Mouse (Mus musculus) heart, embryonic 11.5 days (tissue): Measurements from ENCODE around the gene Wfdc8. TPM values are rescaled to one million over a fixed set of nuclear protein-coding genes. Genes with fewer than 3 reads are reported as not detected.
"Not testable (repeated sequence)": the region's sequence is repeated elsewhere in the genome, so short reads cannot be mapped to it uniquely, and the experiment has no call there.

Source experiments
- ATAC-seq: fragments of 200-750 bp; cut with Nextera tagmentation; replicated peaks from 2 replicates; pipeline ENCODE4 v1.8.0; 2017; ENCODE audit warnings: moderate library complexity; ENCODE audit not compliant: insufficient number of reproducible peaks, low FRiP score, low TSS enrichment
- H3K27ac ChIP-seq: fragments of 300-500 bp; sonication (generic); 2 replicates; pipeline ENCODE4 v1.5.1; 2014; ENCODE audit warnings: mild to moderate bottlenecking, low read depth, low read length
- H3K27me3 ChIP-seq: fragments of 300-500 bp; sonication (generic); 2 replicates; pipeline ENCODE4 v1.6.1; 2014; ENCODE audit warnings: mild to moderate bottlenecking, low read length, mixed read lengths; ENCODE audit not compliant: control insufficient read depth, insufficient read depth
- H3K36me3 ChIP-seq: fragments of 300-500 bp; sonication (generic); 2 replicates; pipeline ENCODE4 v1.6.1; 2014; ENCODE audit warnings: mild to moderate bottlenecking, low read length, moderate library complexity, mixed read lengths; ENCODE audit not compliant: control insufficient read depth, insufficient read depth
- H3K4me1 ChIP-seq: fragments of 300-500 bp; sonication (generic); 2 replicates; pipeline ENCODE4 v1.6.1; 2014; ENCODE audit warnings: low read length; ENCODE audit not compliant: control insufficient read depth, insufficient read depth
- H3K4me2 ChIP-seq: fragments of 300-500 bp; sonication (generic); 2 replicates; pipeline ENCODE4 v1.6.1; 2014; ENCODE audit warnings: mild to moderate bottlenecking, moderate library complexity
- H3K4me3 ChIP-seq: fragments of 300-500 bp; sonication (generic); 2 replicates; pipeline ENCODE4 v1.5.1; 2014; ENCODE audit warnings: low read depth, low read length
- H3K9ac ChIP-seq: fragments of 300-500 bp; sonication (generic); 2 replicates; pipeline ENCODE4 v1.6.1; 2014; ENCODE audit warnings: mild to moderate bottlenecking, low read depth, low read length, moderate library complexity
- H3K9me3 ChIP-seq: fragments of 300-500 bp; sonication (generic); replicated peaks from 2 replicates; pipeline ENCODE4 v1.6.1; 2016; ENCODE audit warnings: low read length; ENCODE audit not compliant: control insufficient read depth
- WGBS: fragments of 180-500 bp; shearing (Covaris S2); extraction: QIAGEN DNeasy Blood & Tissue Kit; methylation state at CpG from one replicate; pipeline ENCODE4 v1.1.7; 2014; ENCODE audit not compliant: insufficient replicate concordance; 5-methylcytosine and 5-hydroxymethylcytosine counted together
- polyA plus RNA-seq: library from polyadenylated mRNA; unstranded; fragments of >200 nt; fragmentation: Nextera tagmentation; extraction: Ambion mirVana; gene quantifications from 2 replicates; pipeline ENCODE4 v1.2.1, GENCODE M21; 2014

The Wfdc8 gene
- polyA plus RNA-seq, 1 experiment from 2014 or later, result not detected

GRCm38 (mm10) chr2:164573359-164573758 is 40.1 kb downstream of the Wfdc8 start, which contains the start of gene Spint3:
Spint3 (minus strand) TSS chr2:164573459.
- H3K9ac ChIP-seq, result not testable (repeated sequence)

DNA sequence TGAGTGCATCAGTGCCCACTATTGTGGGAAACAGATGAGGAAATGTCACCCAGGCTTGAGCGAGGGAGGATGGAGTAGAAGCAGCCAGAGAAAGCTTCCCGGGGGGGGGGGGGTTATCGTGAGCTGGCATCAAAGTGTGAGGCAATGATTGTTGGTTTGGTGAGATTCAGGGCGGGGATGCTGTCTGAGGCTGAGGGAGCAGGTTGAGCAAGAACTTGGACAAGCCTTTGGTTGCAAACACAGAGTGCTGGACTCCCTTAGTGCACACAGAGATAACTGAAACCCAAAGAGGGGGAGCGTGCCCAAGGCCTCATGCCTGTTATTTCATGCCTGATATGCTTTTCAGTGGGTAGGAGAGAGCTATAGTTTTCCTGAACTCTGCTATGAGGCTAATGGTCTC is 46.0 kb downstream of the Wfdc8 start:
- Histone ChIP-seq H3K27me3 (peaks cover 13% of the 10 kb centered on the region), H3K4me2 (no peak overlapping the region), H3K9me3 (no peaks in the 10 kb centered on the region), H3K4me3 (no peak overlapping the region), H3K27ac (no peak overlapping the region), H3K9ac (no peak overlapping the region), H3K36me3 (no peaks in the 10 kb centered on the region), H3K4me1 (0 out of 2 replicates have a peak, but pooled peaks cover 4% of the 10 kb centered on the region)
- WGBS, result 72% methylated on average over 5 of the region's 5 CpGs
- no peak for ATAC-seq

More at GRCm38 (mm10) chr2:164573359-164573758, 40.1 kb downstream of the Wfdc8 start, which contains the start of gene Spint3:
- H3K9me3 ChIP-seq, ATAC-seq, H3K4me1 ChIP-seq, H3K27ac ChIP-seq, H3K4me2 ChIP-seq, H3K4me3 ChIP-seq, H3K36me3 ChIP-seq, H3K27me3 ChIP-seq: not testable (repeated sequence)
- 71% methylated on average over 6 of the region's 6 CpGs for WGBS

GRCm38 (mm10) chr2:164566997-164567396 is 46.4 kb downstream of the Wfdc8 start:
- no peak overlapping the region for H3K9ac ChIP-seq
- 0 out of 2 replicates have a peak, but pooled peaks cover 4% of the 10 kb centered on the region for H3K4me1 ChIP-seq
- ATAC-seq, result no peak

DNA sequence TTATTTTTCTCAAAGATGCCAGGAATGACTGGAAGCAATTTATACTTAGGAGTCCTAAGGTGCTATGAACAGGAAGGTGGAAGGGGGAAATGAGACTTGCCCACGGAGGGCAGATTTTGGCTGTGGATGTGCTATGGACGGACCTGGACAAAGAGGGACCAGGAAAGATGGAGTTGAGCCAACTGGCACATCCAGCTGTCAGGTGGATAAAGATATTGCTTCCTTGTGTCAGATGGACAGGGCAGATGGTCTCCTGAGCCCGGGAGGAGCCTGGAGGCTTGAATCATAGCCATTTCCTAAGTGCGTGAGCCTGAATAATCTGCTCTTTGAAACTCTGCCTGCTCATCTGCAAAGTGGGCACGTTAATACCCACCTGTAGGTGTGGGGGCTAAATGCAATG is 49.1 kb downstream of the Wfdc8 start:
- H3K27me3 ChIP-seq, result peaks cover 21% of the 10 kb centered on the region
- no peak overlapping the region for H3K4me2 ChIP-seq
- no peak overlapping the region for H3K27ac ChIP-seq
- no peak overlapping the region for H3K4me3 ChIP-seq
- no peaks in the 10 kb centered on the region for H3K36me3 ChIP-seq
- no peaks in the 10 kb centered on the region for H3K9me3 ChIP-seq
- WGBS, result 67% methylated on average over 5 of the region's 5 CpGs
- 0 out of 2 replicates have a peak, but pooled peaks cover 4% of the 10 kb centered on the region for H3K4me1 ChIP-seq
- ATAC-seq, result no peak
- H3K9ac ChIP-seq, result no peak overlapping the region

More at GRCm38 (mm10) chr2:164566997-164567396, 46.4 kb downstream of the Wfdc8 start:
- 82% methylated on average over 2 of the region's 2 CpGs for WGBS
- Histone ChIP-seq H3K9me3 (no peaks in the 10 kb centered on the region), H3K4me2 (no peak overlapping the region), H3K27ac (no peak overlapping the region), H3K27me3 (peaks cover 18% of the 10 kb centered on the region), H3K4me3 (no peak overlapping the region), H3K36me3 (no peaks in the 10 kb centered on the region)

DNA sequence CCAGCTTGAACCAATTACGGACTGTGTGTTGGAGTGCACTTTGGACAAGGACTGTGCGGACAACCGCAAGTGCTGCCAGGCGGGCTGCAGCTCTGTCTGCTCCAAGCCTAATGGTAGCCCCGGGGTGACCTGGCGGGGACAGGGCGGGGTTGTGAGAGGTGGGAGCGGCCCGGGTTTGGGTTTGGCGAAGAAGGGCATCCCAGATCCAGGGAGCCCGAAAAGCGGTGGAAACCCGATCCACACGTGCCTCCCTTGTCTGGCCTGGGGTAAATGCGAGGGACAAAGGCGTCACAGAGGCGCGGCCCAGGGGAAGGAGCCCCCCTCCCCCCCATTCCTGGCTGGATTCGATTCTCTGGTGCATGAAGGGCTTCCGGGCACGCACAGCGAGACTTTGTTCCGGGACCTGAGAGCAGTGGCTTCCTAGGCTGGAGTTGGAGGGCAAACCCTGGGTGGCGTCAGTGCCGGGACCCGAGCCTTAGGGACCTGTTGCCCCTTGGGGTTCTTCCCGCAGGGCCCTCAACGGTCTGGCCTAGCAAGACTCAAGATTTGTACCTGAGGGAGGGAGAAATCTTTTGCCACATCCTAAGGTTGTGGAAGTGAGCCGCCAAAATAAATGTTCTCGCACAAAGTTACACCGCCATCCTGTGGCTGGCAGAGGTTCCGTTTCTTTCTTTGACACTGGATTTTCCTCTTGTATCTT is 49.9 kb downstream of the Wfdc8 start:
- under 1% methylated on average over 32 of the region's 32 CpGs for WGBS
- peaks cover 21% of the 10 kb centered on the region for H3K27me3 ChIP-seq
- 0 out of 2 replicates have a peak, but pooled peaks cover 4% of the 10 kb centered on the region for H3K4me1 ChIP-seq
- no peak overlapping the region for H3K27ac ChIP-seq
- H3K9me3 ChIP-seq, result no peaks in the 10 kb centered on the region
- H3K4me3 ChIP-seq, result peak overlapping the region; percentile 52
- peak overlapping the region; percentile 97 for H3K4me2 ChIP-seq
- ATAC-seq, result peak; percentile 41; the same call in 1 of the 2 replicates
- H3K36me3 ChIP-seq, result no peaks in the 10 kb centered on the region
- peak overlapping the region; percentile 72 for H3K9ac ChIP-seq

GRCm38 (mm10) chr2:164562391-164563188 is 50.8 kb downstream of the Wfdc8 start, which contains the start of gene Wfdc2:
Wfdc2 (plus strand) TSS chr2:164562413.
- Histone ChIP-seq H3K27me3 (peaks cover 21% of the 10 kb centered on the region), H3K4me1 (0 out of 2 replicates have a peak, but pooled peaks cover 4% of the 10 kb centered on the region), H3K9ac (peak within 1 kb of the TSS; percentile 72), H3K27ac (no peak within 1 kb of the TSS), H3K4me3 (peak within 1 kb of the TSS; percentile 52), H3K36me3 (no peaks in the 10 kb centered on the region), H3K9me3 (no peaks in the 10 kb centered on the region), H3K4me2 (peak within 1 kb of the TSS; percentile 97)
- no peak for ATAC-seq
- WGBS, result 4% methylated on average over 24 of the region's 24 CpGs

GRCm38 (mm10) chr2:164560106-164560505 is 53.3 kb downstream of the Wfdc8 start:
- H3K4me2 ChIP-seq, result no peak overlapping the region
- 83% methylated on average over 8 of the region's 8 CpGs for WGBS
- H3K9ac ChIP-seq, result no peak overlapping the region
- H3K27me3 ChIP-seq, result peaks cover 18% of the 10 kb centered on the region
- H3K4me3 ChIP-seq, result no peak overlapping the region
- H3K36me3 ChIP-seq, result no peaks in the 10 kb centered on the region
- H3K27ac ChIP-seq, result no peak overlapping the region
- no peaks in the 10 kb centered on the region for H3K9me3 ChIP-seq
- no peak for ATAC-seq
- H3K4me1 ChIP-seq, result 0 out of 2 replicates have a peak, but pooled peaks cover 4% of the 10 kb centered on the region

DNA sequence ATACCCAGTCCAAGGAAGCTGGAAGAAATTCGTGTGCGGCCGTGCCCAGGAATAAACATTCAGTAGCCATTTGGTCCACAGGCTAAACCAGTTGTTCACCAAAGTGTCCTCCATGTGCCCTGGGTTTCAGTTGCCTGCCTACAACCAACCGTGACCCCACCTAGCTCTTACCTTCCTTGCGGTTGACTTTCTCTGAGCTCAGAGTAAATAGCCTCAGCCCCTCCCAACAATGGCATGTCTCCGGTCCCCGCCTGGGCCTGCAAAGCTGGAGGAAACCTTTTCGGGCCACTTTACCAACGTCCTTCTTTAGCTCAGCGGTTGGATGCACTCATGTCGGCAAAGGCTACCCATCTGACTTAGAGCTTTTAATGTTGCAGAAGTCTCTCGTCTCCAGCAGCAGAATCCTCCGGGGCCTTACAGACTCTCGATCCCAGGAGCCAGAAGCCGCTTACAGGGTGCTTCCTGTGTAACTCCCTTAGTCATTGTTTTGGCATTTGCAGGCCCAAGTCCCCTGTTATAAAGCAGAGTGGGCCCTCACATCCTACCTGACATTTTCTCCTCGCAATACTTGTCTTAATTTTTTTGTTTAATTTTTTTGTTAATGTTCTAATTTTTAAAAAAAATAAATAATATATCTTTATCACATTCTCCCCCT is 54.3 kb downstream of the Wfdc8 start:
- H3K27me3 ChIP-seq, result peaks cover 15% of the 10 kb centered on the region
- 32% methylated on average over 16 of the region's 16 CpGs for WGBS
- H3K9me3 ChIP-seq, result no peaks in the 10 kb centered on the region
- no peak overlapping the region for H3K27ac ChIP-seq
- no peak overlapping the region for H3K9ac ChIP-seq
- no peak overlapping the region for H3K4me2 ChIP-seq
- no peak overlapping the region for H3K4me3 ChIP-seq
- ATAC-seq, result no peak
- H3K36me3 ChIP-seq, result no peaks in the 10 kb centered on the region
- H3K4me1 ChIP-seq, result 0 out of 2 replicates have a peak, but pooled peaks cover 4% of the 10 kb centered on the region
